Mouse (Mus musculus) myocyte (in vitro differentiated cells): ENCODE data around the gene Sec62. TPM values are rescaled to one million over a fixed set of nuclear protein-coding genes. Genes with fewer than 3 reads are reported as not detected.
A peak's percentile ranks its signal among the peaks of the same experiment; 100 is the strongest.

Experiments used
- H3K27me3 ChIP-seq: one replicate; pipeline ENCODE4 v1.6.1; 2011; ENCODE audit not compliant: control insufficient read depth, insufficient read depth, insufficient read length
- H3K36me3 ChIP-seq: one replicate; pipeline ENCODE4 v1.6.1; 2011; ENCODE audit not compliant: control insufficient read depth, insufficient read depth
- H3K4me2 ChIP-seq: one replicate; pipeline ENCODE4 v1.6.1; 2011; ENCODE audit warnings: low read depth, control low read depth
- H3K4me3 ChIP-seq: one replicate; pipeline ENCODE4 v1.5.1; 2011; ENCODE audit warnings: mild to moderate bottlenecking, control low read depth, moderate library complexity
- H3K79me2 ChIP-seq: one replicate; pipeline ENCODE4 v1.6.1; 2011; ENCODE audit not compliant: control insufficient read depth, insufficient read depth
- H3ac ChIP-seq: one replicate; pipeline ENCODE4 v1.6.1; 2011; ENCODE audit not compliant: control insufficient read depth, insufficient read length
- CEBPB ChIP-seq: IDR thresholded peaks from 2 replicates; pipeline ENCODE4 v1.6.1; 2011; ENCODE audit warnings: mild to moderate bottlenecking, moderate library complexity; ENCODE audit not compliant: poor library complexity, insufficient read depth, severe bottlenecking
- E2F4 ChIP-seq: IDR thresholded peaks from one replicate; pipeline ENCODE4 v1.6.1; 2011; ENCODE audit warnings: mild to moderate bottlenecking, control low read depth, moderate library complexity; ENCODE audit not compliant: insufficient read depth
- MAX ChIP-seq: IDR thresholded peaks from one replicate; pipeline ENCODE4 v1.6.1; 2011; ENCODE audit warnings: low read depth, mild to moderate bottlenecking, control low read depth
- MYOD1 ChIP-seq, 3 experiments: IDR thresholded peaks; one replicate each; pipeline ENCODE4 v1.6.1; 2011; ENCODE audit warnings: control low read depth in 2 of 3, low read depth in 2 of 3, mild to moderate bottlenecking in 2 of 3, moderate library complexity in 1 of 3; ENCODE audit not compliant: insufficient read length in 2 of 3, control insufficient read depth in 1 of 3
- MYOG ChIP-seq, 3 experiments: IDR thresholded peaks; one replicate each; pipeline ENCODE4 v1.6.1; 2011; ENCODE audit warnings: control low read depth in 2 of 3, low read depth in 2 of 3, mild to moderate bottlenecking in 2 of 3; ENCODE audit not compliant: insufficient read length in 2 of 3, control insufficient read depth in 1 of 3, insufficient read depth in 1 of 3
- POLR2A ChIP-seq: IDR thresholded peaks from one replicate; pipeline ENCODE4 v1.6.1; 2011; ENCODE audit warnings: low read depth, mild to moderate bottlenecking, control low read depth, moderate library complexity; ENCODE audit not compliant: insufficient read length
- POLR2AphosphoS2 ChIP-seq: IDR thresholded peaks from one replicate; pipeline ENCODE4 v1.6.1; 2011; ENCODE audit warnings: low read depth, control low read depth; ENCODE audit not compliant: insufficient read length
- REST ChIP-seq: IDR thresholded peaks from one replicate; pipeline ENCODE4 v1.6.1; 2011; ENCODE audit warnings: mild to moderate bottlenecking, control low read depth, moderate library complexity; ENCODE audit not compliant: insufficient read depth, insufficient read length
- SRF ChIP-seq: IDR thresholded peaks from one replicate; pipeline ENCODE4 v1.6.1; 2011; ENCODE audit warnings: low read depth; ENCODE audit not compliant: control insufficient read depth, insufficient read length
- TCF12 ChIP-seq: IDR thresholded peaks from one replicate; pipeline ENCODE4 v1.6.1; 2011; ENCODE audit warnings: mild to moderate bottlenecking, control low read depth; ENCODE audit not compliant: poor library complexity, insufficient read depth, severe bottlenecking
- TCF3 ChIP-seq: IDR thresholded peaks from one replicate; pipeline ENCODE4 v1.6.1; 2011; ENCODE audit warnings: low read depth, control low read depth; ENCODE audit not compliant: insufficient read length
- USF1 ChIP-seq: IDR thresholded peaks from one replicate; pipeline ENCODE4 v1.6.1; 2011; ENCODE audit warnings: low read depth, mild to moderate bottlenecking, control low read depth, moderate library complexity
- polyA plus RNA-seq: library from polyadenylated mRNA; unstranded; fragments of >200 nt; fragmentation: generic; extraction: Trizol; gene quantifications from one replicate; pipeline ENCODE4 v1.2.1, GENCODE M21; 2012; ENCODE audit warnings: missing spikeins

Gene Sec62
- polyA plus RNA-seq, 1 experiment, result 19.5 TPM

DNA sequence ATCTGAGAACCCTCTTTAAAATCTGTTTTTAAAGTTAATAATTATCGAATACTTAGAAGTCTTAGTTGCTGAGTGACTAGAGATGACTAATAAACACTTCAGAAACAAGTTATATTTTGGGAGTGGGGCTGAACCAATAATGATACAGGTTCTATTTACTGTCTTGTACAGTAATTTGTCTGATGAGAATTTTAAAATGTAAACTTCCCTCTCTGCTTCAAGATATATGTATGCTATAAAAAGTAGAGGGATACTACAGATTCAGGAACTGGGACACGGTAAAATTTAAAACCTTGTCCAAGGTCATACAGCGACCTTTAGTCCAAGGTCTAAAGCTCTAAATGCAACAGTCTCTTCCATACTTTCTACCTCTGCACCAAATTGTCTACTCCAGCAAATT lies 9.5 kb downstream of the Sec62 start:
- H3K36me3 ChIP-seq, result peaks cover 56% of the 10 kb centered on the region
- peaks cover 52% of the 10 kb centered on the region for H3K79me2 ChIP-seq
- H3K4me3 ChIP-seq, result no peak overlapping the region
- TF ChIP-seq REST (no peak), POLR2AphosphoS2 (no peak), MYOG (IDR thresholded peaks at IDR 0.05; ENCODE audit: control insufficient read depth in 1 of 3, insufficient read depth in 1 of 3, insufficient read length in 2 of 3, low read depth in 2 of 3) (no peak), SRF (no peak), TCF3 (no peak), MAX (no peak), TCF12 (no peak), POLR2A (no peak), E2F4 (no peak), USF1 (no peak), MYOD1 (IDR thresholded peaks at IDR 0.05; ENCODE audit: control insufficient read depth in 1 of 3, insufficient read length in 2 of 3, low read depth in 2 of 3) (no peak), CEBPB (no peak)
- no peak overlapping the region for H3ac ChIP-seq
- no peak overlapping the region for H3K4me2 ChIP-seq
- no peaks in the 10 kb centered on the region for H3K27me3 ChIP-seq

DNA sequence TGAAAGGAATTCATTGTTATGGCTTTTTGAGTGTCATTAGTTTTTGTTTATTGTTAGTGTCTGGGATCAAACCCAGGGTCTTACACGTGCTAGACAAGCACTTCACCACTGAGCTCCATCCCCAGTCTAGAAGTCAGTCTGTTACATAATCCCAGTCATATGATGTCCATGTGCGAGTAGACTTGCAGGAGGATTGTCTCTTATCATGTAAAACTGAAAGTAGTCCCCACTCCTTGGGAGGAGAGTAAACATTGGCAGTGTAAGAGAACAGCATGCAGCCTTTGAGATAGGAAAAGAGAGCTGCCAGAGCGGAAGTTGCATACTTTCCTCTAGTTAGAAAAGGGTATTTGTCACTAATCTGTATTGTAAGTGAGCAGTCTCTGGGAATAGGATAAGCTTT lies 20.2 kb downstream of the Sec62 start:
- H3K36me3 ChIP-seq, result peaks cover 81% of the 10 kb centered on the region
- H3ac ChIP-seq, result no peak overlapping the region
- no peaks in the 10 kb centered on the region for H3K27me3 ChIP-seq
- TF ChIP-seq POLR2AphosphoS2 (no peak), USF1 (no peak), POLR2A (no peak), CEBPB (no peak), MYOD1 (IDR thresholded peaks at IDR 0.05; ENCODE audit: control insufficient read depth in 1 of 3, insufficient read length in 2 of 3, low read depth in 2 of 3) (no peak), MAX (no peak), SRF (no peak), MYOG (IDR thresholded peaks at IDR 0.05; ENCODE audit: control insufficient read depth in 1 of 3, insufficient read depth in 1 of 3, insufficient read length in 2 of 3, low read depth in 2 of 3) (no peak), TCF3 (no peak), REST (no peak), E2F4 (no peak), TCF12 (no peak)
- H3K79me2 ChIP-seq, result no peaks in the 10 kb centered on the region
- no peak overlapping the region for H3K4me2 ChIP-seq
- no peak overlapping the region for H3K4me3 ChIP-seq

DNA sequence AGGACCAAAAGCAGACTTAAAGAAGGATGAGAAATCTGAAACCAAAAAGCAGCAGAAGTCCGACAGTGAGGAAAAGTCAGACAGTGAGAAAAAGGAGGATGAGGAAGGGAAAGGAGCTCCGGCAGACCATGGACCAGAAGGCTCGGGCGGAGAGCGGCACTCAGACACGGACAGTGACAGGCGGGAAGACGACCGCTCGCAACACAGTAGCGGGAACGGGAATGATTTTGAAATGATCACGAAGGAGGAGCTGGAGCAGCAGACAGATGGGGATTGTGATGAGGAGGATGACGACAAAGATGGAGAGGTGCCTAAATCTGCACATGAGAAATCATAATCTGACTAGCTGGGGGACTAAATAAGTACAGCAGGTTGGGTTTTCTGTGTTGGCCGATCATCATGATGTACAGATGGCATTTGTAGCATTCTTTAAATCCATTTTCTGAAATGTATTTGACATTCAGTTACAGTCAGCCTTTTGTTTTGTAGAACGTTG lies 26.0 kb downstream of the Sec62 start:
- Histone ChIP-seq H3ac (no peak overlapping the region), H3K27me3 (no peaks in the 10 kb centered on the region), H3K4me3 (no peak overlapping the region), H3K79me2 (no peaks in the 10 kb centered on the region), H3K36me3 (peaks cover 50% of the 10 kb centered on the region), H3K4me2 (no peak overlapping the region)
- TF ChIP-seq POLR2A, result no peak
- TF ChIP-seq E2F4, result no peak

DNA sequence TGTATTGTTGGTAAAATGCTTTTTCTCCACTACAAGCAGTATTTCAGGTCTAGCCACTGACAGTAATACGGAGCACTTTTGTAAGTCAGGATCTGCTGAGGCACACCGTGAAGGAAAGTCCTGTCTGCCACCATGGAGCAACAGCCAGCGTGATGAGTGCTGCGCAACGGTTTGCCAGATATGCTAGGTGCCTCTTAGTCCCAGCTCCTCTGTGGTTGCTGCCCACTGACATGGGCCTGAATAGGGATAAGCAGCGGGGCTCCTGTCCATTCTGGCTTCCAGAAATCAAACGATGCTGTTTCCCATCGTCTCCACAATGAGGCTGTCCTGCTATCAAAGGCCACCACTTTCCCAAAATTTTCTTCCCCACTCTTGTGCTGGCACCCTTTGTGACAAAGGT lies 29.5 kb downstream of the Sec62 start:
- H3K4me2 ChIP-seq, result no peak overlapping the region
- H3ac ChIP-seq, result no peak overlapping the region
- no peaks in the 10 kb centered on the region for H3K27me3 ChIP-seq
- H3K4me3 ChIP-seq, result no peak overlapping the region
- TF ChIP-seq POLR2AphosphoS2 (peak; percentile 66), REST (no peak)
- H3K36me3 ChIP-seq, result peaks cover 22% of the 10 kb centered on the region
- no peaks in the 10 kb centered on the region for H3K79me2 ChIP-seq

DNA sequence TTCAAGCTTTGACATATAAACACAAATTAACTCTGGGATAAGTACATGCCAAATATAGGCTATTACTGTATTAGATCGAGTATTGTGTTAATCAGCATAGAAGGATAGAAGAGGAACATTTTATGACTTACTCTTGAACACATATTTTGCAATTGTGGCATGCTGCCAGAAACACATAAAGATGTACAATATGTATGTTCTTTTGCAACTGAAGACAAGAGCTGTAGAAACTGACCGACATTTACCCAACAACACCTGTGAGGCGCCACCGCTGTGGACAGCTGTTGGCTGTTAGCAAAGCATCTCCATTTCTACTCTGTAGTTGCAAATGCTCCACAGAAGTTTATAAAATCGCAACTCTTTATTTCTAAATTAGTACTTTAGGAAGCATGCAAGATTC lies 33.4 kb downstream of the Sec62 start:
- Histone ChIP-seq H3K27me3 (no peaks in the 10 kb centered on the region), H3K36me3 (no peaks in the 10 kb centered on the region)
- TF ChIP-seq CEBPB, result no peak
- TF ChIP-seq REST, result no peak
- no peak for TF ChIP-seq MYOG (IDR thresholded peaks at IDR 0.05; ENCODE audit: control insufficient read depth in 1 of 3, insufficient read depth in 1 of 3, insufficient read length in 2 of 3, low read depth in 2 of 3)
- no peak for TF ChIP-seq SRF
- no peak for TF ChIP-seq TCF3
- no peak for TF ChIP-seq POLR2AphosphoS2
- no peak for TF ChIP-seq MAX
- TF ChIP-seq E2F4, result no peak
- TF ChIP-seq TCF12, result no peak
- TF ChIP-seq POLR2A, result no peak
- no peak for TF ChIP-seq USF1
- TF ChIP-seq MYOD1 (IDR thresholded peaks at IDR 0.05; ENCODE audit: control insufficient read depth in 1 of 3, insufficient read length in 2 of 3, low read depth in 2 of 3), result no peak

More for the DNA sequence above, 33.4 kb downstream of the Sec62 start:
- no peak overlapping the region for H3ac ChIP-seq
- no peaks in the 10 kb centered on the region for H3K79me2 ChIP-seq
- H3K4me2 ChIP-seq, result no peak overlapping the region
- H3K4me3 ChIP-seq, result no peak overlapping the region
